Mouse (Mus musculus) embryonic facial prominence, embryonic 14.5 days (tissue): Measurements from ENCODE around the gene Crb1. TPM values are rescaled to one million over a fixed set of nuclear protein-coding genes. Genes with fewer than 3 reads are reported as not detected.

Source experiments
- ATAC-seq: fragments of 200-750 bp; cut with Nextera tagmentation; 2 replicates; pipeline ENCODE4 v1.8.0; 2017; ENCODE audit warnings: low read depth, moderate number of reproducible peaks, moderate TSS enrichment
- DNase-seq: peaks from one replicate; pipeline ENCODE4 v3.0.0-alpha.2; 2015; ENCODE audit warnings: low spot score
- H3K27ac ChIP-seq: fragments of 300-500 bp; sonication (generic); replicated peaks from 2 replicates; pipeline ENCODE4 v1.5.1; 2014; ENCODE audit warnings: low read depth, mild to moderate bottlenecking, low read length, moderate library complexity
- H3K27me3 ChIP-seq: fragments of 300-500 bp; sonication (generic); replicated peaks from 2 replicates; pipeline ENCODE4 v1.6.1; 2014; ENCODE audit warnings: low read length; ENCODE audit not compliant: control insufficient read depth, insufficient read depth
- H3K36me3 ChIP-seq: fragments of 300-500 bp; sonication (generic); 2 replicates; pipeline ENCODE4 v1.6.1; 2014; ENCODE audit warnings: low read length, mixed read lengths; ENCODE audit not compliant: control insufficient read depth, insufficient read depth
- H3K4me1 ChIP-seq: fragments of 300-500 bp; sonication (generic); 2 replicates; pipeline ENCODE4 v1.6.1; 2014; ENCODE audit warnings: antibody characterized with exemption, low read length; ENCODE audit not compliant: control insufficient read depth, insufficient read depth
- H3K4me2 ChIP-seq: fragments of 300-500 bp; sonication (generic); 2 replicates; pipeline ENCODE4 v1.6.1; 2014; ENCODE audit warnings: low read depth, mild to moderate bottlenecking, low read length, moderate library complexity, mixed read lengths
- H3K4me3 ChIP-seq: fragments of 300-500 bp; sonication (generic); 2 replicates; pipeline ENCODE4 v1.5.1; 2014; ENCODE audit warnings: low read depth, mild to moderate bottlenecking, low read length
- H3K9ac ChIP-seq: fragments of 300-500 bp; sonication (generic); 2 replicates; pipeline ENCODE4 v1.6.1; 2014; ENCODE audit warnings: low read depth, mild to moderate bottlenecking, low read length, moderate library complexity, mixed read lengths
- H3K9me3 ChIP-seq: fragments of 300-500 bp; sonication (generic); 2 replicates; pipeline ENCODE4 v1.6.1; 2016; ENCODE audit warnings: low read length; ENCODE audit not compliant: control insufficient read depth
- WGBS: fragments of 180-500 bp; shearing (Covaris S2); extraction: QIAGEN DNeasy Blood & Tissue Kit; methylation state at CpG from one replicate; pipeline ENCODE4 v1.1.7; 2014; 5-methylcytosine and 5-hydroxymethylcytosine counted together
- polyA plus RNA-seq: library from polyadenylated mRNA; unstranded; fragments of >200 nt; fragmentation: Nextera tagmentation; extraction: Ambion mirVana; gene quantifications from 2 replicates; pipeline ENCODE4 v1.2.1, GENCODE M21; 2014

The Crb1 gene
- polyA plus RNA-seq, 1 experiment from 2014 or later = 0.10 TPM

- ATAC-seq (no peak), DNase-seq (no peak)
- H3K9me3 ChIP-seq = no peaks in the 10 kb centered on the region
- H3K9ac ChIP-seq = no peak overlapping the region
- H3K27me3 ChIP-seq = no peaks in the 10 kb centered on the region
- H3K4me2 ChIP-seq = no peak overlapping the region
- no peak overlapping the region for H3K27ac ChIP-seq
- no peaks in the 10 kb centered on the region for H3K4me1 ChIP-seq
- 77% methylated on average over 6 of the region's 6 CpGs for WGBS
- no peaks in the 10 kb centered on the region for H3K36me3 ChIP-seq
- no peak overlapping the region for H3K4me3 ChIP-seq
These were observed 152.5 kb downstream of the Crb1 start for GRCm38 (mm10) chr1:139224309-139224949.

- Histone ChIP-seq H3K4me1 (no peaks in the 10 kb centered on the region), H3K4me3 (no peak overlapping the region), H3K9ac (no peak overlapping the region), H3K4me2 (no peak overlapping the region), H3K27me3 (no peaks in the 10 kb centered on the region), H3K9me3 (no peaks in the 10 kb centered on the region), H3K36me3 (no peaks in the 10 kb centered on the region), H3K27ac (no peak overlapping the region)
- DNase-seq (no peak), ATAC-seq (no peak)
- WGBS = 49% methylated on average over 4 of the region's 4 CpGs
These were observed 153.1 kb downstream of the Crb1 start for GRCm38 (mm10) chr1:139223804-139224203.

DNA sequence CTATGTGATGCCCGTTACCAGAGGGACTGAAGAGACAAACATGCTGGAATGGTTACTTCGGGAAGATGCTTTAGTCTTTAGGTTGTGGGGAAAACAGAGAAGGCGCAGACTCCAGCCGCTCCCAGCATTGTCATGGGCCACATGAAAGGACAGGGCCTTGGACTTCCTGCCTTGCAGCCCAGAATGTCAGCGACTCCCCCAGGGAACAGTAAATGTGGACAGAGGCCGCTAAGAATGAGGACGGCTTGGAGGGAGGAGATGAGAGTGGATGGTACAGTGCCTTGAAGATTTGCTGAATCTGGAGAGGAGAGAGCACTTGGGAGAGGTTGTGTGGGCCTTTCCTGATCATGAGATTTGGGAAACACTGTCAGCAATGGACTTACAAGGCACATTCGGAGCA is 161.6 kb downstream of the Crb1 start:
- no peak overlapping the region for H3K9ac ChIP-seq
- DNase-seq (no peak), ATAC-seq (no peak)
- no peak overlapping the region for H3K4me3 ChIP-seq
- 61% methylated on average over 8 of the region's 8 CpGs for WGBS
- H3K9me3 ChIP-seq = no peaks in the 10 kb centered on the region
- H3K27me3 ChIP-seq = no peaks in the 10 kb centered on the region
- no peak overlapping the region for H3K27ac ChIP-seq
- no peaks in the 10 kb centered on the region for H3K36me3 ChIP-seq
- peaks cover 3% of the 10 kb centered on the region; the same call in 1 of the 2 replicates for H3K4me1 ChIP-seq
- H3K4me2 ChIP-seq = no peak overlapping the region

DNA sequence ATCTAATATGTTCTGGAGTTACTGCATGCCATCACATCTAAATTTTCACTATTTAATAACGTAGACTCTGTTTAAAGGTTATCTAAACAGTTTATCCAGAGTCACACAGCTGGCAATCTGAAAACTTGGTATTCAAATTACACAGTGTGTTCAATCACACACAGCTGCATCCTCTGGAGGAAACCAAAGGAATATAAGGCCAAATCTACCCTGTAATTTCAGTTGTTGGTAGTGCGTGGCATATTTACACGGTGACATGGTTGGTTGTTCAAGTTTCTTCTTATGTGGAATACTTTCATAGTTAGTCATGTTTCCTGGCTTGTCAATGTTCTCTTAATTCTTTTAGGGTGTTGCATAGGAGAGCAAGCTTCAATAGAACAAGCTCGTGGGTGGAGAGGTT is 166.4 kb downstream of the Crb1 start:
- ATAC-seq (0 out of 2 replicates have a peak, but pooled peaks have one; percentile 41), DNase-seq (peak; percentile 39)
- no peak overlapping the region for H3K27ac ChIP-seq
- H3K4me2 ChIP-seq = no peak overlapping the region
- no peaks in the 10 kb centered on the region for H3K9me3 ChIP-seq
- no peaks in the 10 kb centered on the region for H3K27me3 ChIP-seq
- peaks cover 15% of the 10 kb centered on the region; the same call in 1 of the 2 replicates for H3K4me1 ChIP-seq
- H3K4me3 ChIP-seq = no peak overlapping the region
- no peak overlapping the region for H3K9ac ChIP-seq
- WGBS = 32% methylated on average over 4 of the region's 4 CpGs
- H3K36me3 ChIP-seq = no peaks in the 10 kb centered on the region

GRCm38 (mm10) chr1:139209796-139210195 is 167.1 kb downstream of the Crb1 start:
- peaks cover 15% of the 10 kb centered on the region; the same call in 1 of the 2 replicates for H3K4me1 ChIP-seq
- no peak overlapping the region for H3K4me2 ChIP-seq
- ATAC-seq (no peak), DNase-seq (peak; percentile 19)
- H3K4me3 ChIP-seq = no peak overlapping the region
- H3K27ac ChIP-seq = no peak overlapping the region
- no peaks in the 10 kb centered on the region for H3K36me3 ChIP-seq
- no peaks in the 10 kb centered on the region for H3K9me3 ChIP-seq
- WGBS = 38% methylated on average over 7 of the region's 7 CpGs
- no peak overlapping the region for H3K9ac ChIP-seq
- H3K27me3 ChIP-seq = no peaks in the 10 kb centered on the region

DNA sequence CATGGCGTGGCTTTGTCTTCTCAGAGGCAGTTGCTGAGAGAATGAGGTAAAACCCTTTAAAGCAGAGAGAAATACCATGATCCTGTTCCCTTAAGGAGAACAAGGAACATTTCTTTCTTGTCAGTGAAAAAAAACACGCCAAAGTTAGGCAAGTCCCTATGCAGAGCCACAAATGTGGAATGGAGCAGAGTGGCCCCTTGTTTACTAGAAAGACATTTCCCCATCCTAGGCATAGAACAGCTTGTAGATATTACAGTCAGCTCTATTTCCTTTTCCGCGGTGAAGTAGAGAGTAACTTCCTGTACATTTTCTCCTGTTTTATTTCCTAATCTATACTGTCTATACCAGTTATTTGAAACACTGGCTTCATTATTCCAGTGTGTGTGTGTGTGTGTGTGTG is 170.6 kb downstream of the Crb1 start:
- Histone ChIP-seq H3K9ac (no peak overlapping the region), H3K36me3 (no peaks in the 10 kb centered on the region), H3K4me3 (no peak overlapping the region), H3K27me3 (no peaks in the 10 kb centered on the region), H3K4me2 (no peak overlapping the region), H3K4me1 (peaks cover 15% of the 10 kb centered on the region; the same call in 1 of the 2 replicates), H3K27ac (no peak overlapping the region), H3K9me3 (no peaks in the 10 kb centered on the region)
- 65% methylated on average over 4 of the region's 4 CpGs for WGBS
- DNase-seq (no peak), ATAC-seq (no peak)

- H3K4me2 ChIP-seq = no peak overlapping the region
- H3K4me1 ChIP-seq = 0 out of 2 replicates have a peak, but pooled peaks cover 3% of the 10 kb centered on the region
- no peaks in the 10 kb centered on the region for H3K27me3 ChIP-seq
- H3K36me3 ChIP-seq = no peaks in the 10 kb centered on the region
- H3K27ac ChIP-seq = no peak overlapping the region
- no peak overlapping the region for H3K9ac ChIP-seq
- H3K4me3 ChIP-seq = no peak overlapping the region
- ATAC-seq (no peak), DNase-seq (no peak)
- 68% methylated on average over 5 of the region's 5 CpGs for WGBS
- no peaks in the 10 kb centered on the region for H3K9me3 ChIP-seq
These were observed 173.9 kb downstream of the Crb1 start for GRCm38 (mm10) chr1:139203026-139203425.

GRCm38 (mm10) chr1:139194428-139195028 is 182.4 kb downstream of the Crb1 start:
- WGBS = 14% methylated on average over 5 of the region's 5 CpGs
- DNase-seq = no peak
- Histone ChIP-seq H3K27me3 (no peaks in the 10 kb centered on the region), H3K36me3 (no peaks in the 10 kb centered on the region), H3K4me2 (no peak overlapping the region), H3K9ac (no peak overlapping the region), H3K4me3 (no peak overlapping the region), H3K4me1 (no peaks in the 10 kb centered on the region), H3K27ac (no peak overlapping the region), H3K9me3 (no peaks in the 10 kb centered on the region)
- no peak for ATAC-seq

DNA sequence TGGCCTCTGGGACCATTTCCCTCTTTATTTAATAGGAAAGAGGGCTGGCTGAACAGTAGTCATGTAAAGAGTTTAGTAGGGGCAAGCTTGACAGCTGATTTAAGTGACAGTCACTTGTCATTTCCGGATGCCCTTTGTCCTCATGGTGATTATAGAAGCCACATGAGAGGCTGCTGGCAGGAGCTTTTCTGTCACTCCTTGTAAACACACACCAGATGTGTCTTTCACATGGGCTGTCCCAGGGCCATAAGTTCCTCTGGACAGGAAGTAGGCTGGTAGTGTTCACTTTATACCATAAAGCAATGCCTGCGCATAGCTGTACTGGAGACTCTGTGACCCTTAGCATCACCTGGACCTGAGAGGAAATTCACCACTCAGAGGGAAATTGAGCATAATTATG is 182.9 kb downstream of the Crb1 start:
- H3K4me1 ChIP-seq = no peaks in the 10 kb centered on the region
- no peaks in the 10 kb centered on the region for H3K27me3 ChIP-seq
- ATAC-seq (no peak), DNase-seq (no peak)
- no peak overlapping the region for H3K4me2 ChIP-seq
- H3K9ac ChIP-seq = no peak overlapping the region
- no peak overlapping the region for H3K4me3 ChIP-seq
- H3K9me3 ChIP-seq = no peaks in the 10 kb centered on the region
- no peak overlapping the region for H3K27ac ChIP-seq
- no peaks in the 10 kb centered on the region for H3K36me3 ChIP-seq
- 33% methylated on average over 2 of the region's 2 CpGs for WGBS
